Mouse (Mus musculus) midbrain, postnatal 0 days (tissue): ENCODE data around the gene Epas1. TPM values are rescaled to one million over a fixed set of nuclear protein-coding genes. Genes with fewer than 3 reads are reported as not detected.

Source experiments
- ATAC-seq: fragments of 200-750 bp; cut with Nextera tagmentation; 2 replicates; pipeline ENCODE4 v1.8.0; 2017; ENCODE audit warnings: moderate number of reproducible peaks, mild to moderate bottlenecking, moderate TSS enrichment, moderate library complexity; ENCODE audit not compliant: low FRiP score
- DNase-seq: peaks from one replicate; pipeline ENCODE4 v3.0.0-alpha.2; 2015; ENCODE audit warnings: low spot score
- H3K27ac ChIP-seq: fragments of 300-500 bp; sonication (generic); 2 replicates; pipeline ENCODE4 v1.5.1; 2014; ENCODE audit warnings: low read depth, mild to moderate bottlenecking, low read length, mixed read lengths
- H3K27me3 ChIP-seq: fragments of 300-500 bp; sonication (generic); 2 replicates; pipeline ENCODE4 v1.6.1; 2014; ENCODE audit warnings: low read length, control low read depth, mixed read lengths; ENCODE audit not compliant: insufficient read depth
- H3K36me3 ChIP-seq: fragments of 300-500 bp; sonication (generic); 2 replicates; pipeline ENCODE4 v1.6.1; 2014; ENCODE audit warnings: low read length, control low read depth, mixed read lengths; ENCODE audit not compliant: insufficient read depth
- H3K4me1 ChIP-seq: fragments of 300-500 bp; sonication (generic); 2 replicates; pipeline ENCODE4 v1.6.1; 2014; ENCODE audit warnings: mild to moderate bottlenecking, control low read depth, antibody characterized with exemption, low read length, mixed read lengths; ENCODE audit not compliant: insufficient read depth
- H3K4me2 ChIP-seq: fragments of 300-500 bp; sonication (generic); 2 replicates; pipeline ENCODE4 v1.6.1; 2014; ENCODE audit warnings: low read depth, mild to moderate bottlenecking, low read length, mixed read lengths; ENCODE audit not compliant: poor library complexity, severe bottlenecking
- H3K4me3 ChIP-seq: fragments of 300-500 bp; sonication (generic); 2 replicates; pipeline ENCODE4 v1.5.1; 2014; ENCODE audit warnings: low read depth, mild to moderate bottlenecking, low read length, moderate library complexity
- H3K9ac ChIP-seq: fragments of 300-500 bp; sonication (generic); replicated peaks from 2 replicates; pipeline ENCODE4 v1.6.1; 2014; ENCODE audit warnings: mild to moderate bottlenecking, low read length, moderate library complexity, mixed read lengths; ENCODE audit not compliant: poor library complexity, severe bottlenecking
- H3K9me3 ChIP-seq: fragments of 300-500 bp; sonication (generic); 2 replicates; pipeline ENCODE4 v1.6.1; 2016; ENCODE audit warnings: low read length, control low read depth
- CTCF ChIP-seq: IDR thresholded peaks from 2 replicates; pipeline ENCODE4 v1.5.1; 2016; ENCODE audit warnings: antibody characterized with exemption, mild to moderate bottlenecking
- WGBS: fragments of 180-500 bp; shearing (Covaris S2); extraction: QIAGEN DNeasy Blood & Tissue Kit; methylation state at CpG from one replicate; pipeline ENCODE4 v1.1.7; 2014; 5-methylcytosine and 5-hydroxymethylcytosine counted together
- polyA plus RNA-seq: library from polyadenylated mRNA; unstranded; fragments of >200 nt; fragmentation: Nextera tagmentation; extraction: Ambion mirVana; gene quantifications from 2 replicates; pipeline ENCODE4 v1.2.1, GENCODE M21; 2015
- total RNA-seq: library from RNA; depleted of rRNA; stranded (reverse); fragments of >200 nt; gene quantifications from 2 replicates; pipeline ENCODE4 v1.2.3, GENCODE M21; 2014

The Epas1 gene
- total and polyA plus RNA-seq, 2 experiments from 2014 or later: 6.3 to 17.5 TPM

DNA sequence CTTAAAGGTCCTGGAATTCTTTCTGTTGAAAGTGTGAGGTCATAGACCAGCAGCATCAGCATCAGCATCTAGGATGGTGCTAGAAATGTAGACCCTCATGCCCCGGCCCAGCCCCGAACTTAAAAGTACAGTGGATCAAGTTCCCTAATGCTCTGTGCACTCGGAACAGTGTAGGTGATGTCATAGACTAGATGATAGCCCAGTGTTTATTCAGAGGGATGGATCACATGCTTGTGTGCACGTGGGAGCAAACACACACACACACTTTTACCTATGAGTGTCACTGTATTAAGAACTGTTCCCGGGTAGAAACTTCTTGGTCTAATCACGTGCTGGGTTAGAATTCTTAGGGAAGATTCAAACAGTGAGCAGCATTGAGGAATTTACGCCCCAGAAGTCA lies 33.0 kb downstream of the Epas1 start:
- H3K4me1 ChIP-seq: peaks cover 3% of the 10 kb centered on the region; the same call in 1 of the 2 replicates
- no peak overlapping the region for H3K9ac ChIP-seq
- H3K27ac ChIP-seq: no peak overlapping the region
- no peaks in the 10 kb centered on the region for H3K9me3 ChIP-seq
- H3K4me2 ChIP-seq: no peak overlapping the region
- 0 out of 2 replicates have a peak, but pooled peaks cover 3% of the 10 kb centered on the region for H3K27me3 ChIP-seq
- H3K4me3 ChIP-seq: no peak overlapping the region
- ATAC-seq (no peak), DNase-seq (no peak)
- WGBS: 87% methylated on average over 7 of the region's 7 CpGs
- no peak for TF ChIP-seq CTCF
- no peaks in the 10 kb centered on the region for H3K36me3 ChIP-seq

DNA sequence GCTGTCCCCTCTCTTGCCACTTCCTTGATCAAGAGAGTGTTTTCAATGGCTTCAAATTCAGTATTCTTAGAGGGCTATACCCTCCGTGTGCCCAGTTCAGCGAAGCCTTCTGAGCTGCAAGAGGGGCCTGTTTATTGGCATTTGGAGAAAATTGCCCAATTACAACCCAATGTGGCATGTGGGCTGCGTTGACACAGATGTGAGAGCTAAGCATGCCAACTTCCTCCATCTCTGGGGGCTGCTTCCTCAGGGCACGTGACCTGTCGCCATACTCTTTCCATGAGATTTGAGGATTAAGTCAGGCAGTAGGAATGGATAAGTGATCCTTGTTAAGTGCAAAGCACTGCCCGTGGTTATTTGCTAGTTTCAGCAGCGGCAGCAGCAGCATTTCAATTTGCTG lies 34.3 kb downstream of the Epas1 start:
- 59% methylated on average over 7 of the region's 7 CpGs for WGBS
- ATAC-seq (no peak), DNase-seq (no peak)
- no peak for TF ChIP-seq CTCF
- H3K4me2 ChIP-seq: no peak overlapping the region
- no peaks in the 10 kb centered on the region for H3K36me3 ChIP-seq
- no peak overlapping the region for H3K9ac ChIP-seq
- 0 out of 2 replicates have a peak, but pooled peaks cover 3% of the 10 kb centered on the region for H3K27me3 ChIP-seq
- H3K27ac ChIP-seq: no peak overlapping the region
- H3K4me1 ChIP-seq: no peaks in the 10 kb centered on the region
- H3K9me3 ChIP-seq: no peaks in the 10 kb centered on the region
- H3K4me3 ChIP-seq: no peak overlapping the region

DNA sequence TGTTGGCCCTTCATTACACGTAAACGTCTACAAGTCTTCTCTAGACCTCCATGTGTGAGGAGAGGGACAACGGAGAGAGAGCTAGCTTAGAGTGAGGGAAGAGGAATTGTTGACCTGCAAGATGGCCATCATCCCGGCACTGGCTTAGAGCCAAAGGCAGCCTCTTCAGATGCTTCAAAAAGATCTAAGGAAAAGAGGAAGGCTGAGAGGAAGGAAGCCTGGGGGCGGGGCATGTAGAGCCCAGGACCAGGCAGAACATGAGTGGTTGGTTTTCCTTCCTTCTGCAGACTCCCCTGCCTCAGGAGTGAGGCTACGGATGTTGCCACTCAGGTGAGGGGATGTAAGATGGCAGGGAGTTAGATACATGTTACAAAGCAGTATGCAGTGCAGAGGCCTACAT lies 34.8 kb downstream of the Epas1 start:
- no peak for TF ChIP-seq CTCF
- no peak overlapping the region for H3K4me2 ChIP-seq
- ATAC-seq (no peak), DNase-seq (no peak)
- H3K4me1 ChIP-seq: no peaks in the 10 kb centered on the region
- WGBS: 83% methylated on average over 6 of the region's 6 CpGs
- no peak overlapping the region for H3K27ac ChIP-seq
- H3K4me3 ChIP-seq: no peak overlapping the region
- H3K27me3 ChIP-seq: 0 out of 2 replicates have a peak, but pooled peaks cover 3% of the 10 kb centered on the region
- H3K9me3 ChIP-seq: no peaks in the 10 kb centered on the region
- H3K9ac ChIP-seq: no peak overlapping the region
- H3K36me3 ChIP-seq: no peaks in the 10 kb centered on the region

DNA sequence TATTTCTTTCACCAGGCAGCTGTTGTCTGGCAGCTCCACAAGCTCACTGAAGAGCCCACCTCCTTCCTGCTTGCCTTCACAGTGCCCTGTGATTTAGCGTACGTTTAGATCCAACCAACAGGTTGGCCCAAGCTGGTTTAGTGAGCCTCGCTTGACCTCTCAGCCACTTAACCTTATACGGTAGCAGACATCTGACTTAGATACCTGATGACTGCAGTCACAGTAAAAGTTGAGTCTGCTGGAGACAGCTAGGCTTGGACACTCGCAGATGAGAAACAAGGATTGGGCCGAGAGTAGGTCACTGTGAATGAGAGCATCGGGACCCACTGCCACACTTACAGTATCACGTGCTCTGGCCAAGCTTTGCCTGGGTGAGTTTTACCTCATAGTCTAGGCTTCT lies 38.4 kb downstream of the Epas1 start:
- Histone ChIP-seq H3K27me3 (no peaks in the 10 kb centered on the region), H3K4me1 (no peaks in the 10 kb centered on the region), H3K4me2 (no peak overlapping the region), H3K36me3 (no peaks in the 10 kb centered on the region), H3K9ac (no peak overlapping the region), H3K9me3 (no peaks in the 10 kb centered on the region), H3K27ac (no peak overlapping the region), H3K4me3 (no peak overlapping the region)
- DNase-seq: no peak
- no peak for ATAC-seq
- WGBS: 94% methylated on average over 8 of the region's 8 CpGs
- TF ChIP-seq CTCF: no peak

DNA sequence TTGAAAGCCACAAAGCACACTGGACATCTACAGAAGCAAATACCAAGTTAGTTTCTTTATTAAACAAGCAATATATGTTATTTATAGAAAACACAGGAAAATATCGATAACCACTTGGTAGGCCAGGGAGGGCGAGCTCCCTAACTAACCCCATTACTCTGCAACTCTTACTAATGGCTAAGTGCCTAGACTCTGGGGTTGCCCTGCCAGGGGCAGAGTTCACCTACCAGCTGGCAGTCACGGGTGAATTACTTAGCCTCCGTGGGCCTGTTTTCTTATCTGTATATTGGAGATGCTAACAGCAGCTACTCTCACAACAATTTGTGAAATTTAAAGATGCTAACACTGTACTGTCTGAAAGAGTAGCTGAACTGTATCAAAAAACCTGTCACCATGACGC lies 42.3 kb downstream of the Epas1 start:
- Histone ChIP-seq H3K27me3 (no peaks in the 10 kb centered on the region), H3K9me3 (no peaks in the 10 kb centered on the region), H3K4me1 (no peaks in the 10 kb centered on the region), H3K4me3 (no peak overlapping the region), H3K4me2 (no peak overlapping the region), H3K36me3 (no peaks in the 10 kb centered on the region), H3K27ac (no peak overlapping the region), H3K9ac (no peak overlapping the region)
- TF ChIP-seq CTCF: no peak
- 83% methylated on average over 5 of the region's 5 CpGs for WGBS
- DNase-seq: no peak
- ATAC-seq: no peak

DNA sequence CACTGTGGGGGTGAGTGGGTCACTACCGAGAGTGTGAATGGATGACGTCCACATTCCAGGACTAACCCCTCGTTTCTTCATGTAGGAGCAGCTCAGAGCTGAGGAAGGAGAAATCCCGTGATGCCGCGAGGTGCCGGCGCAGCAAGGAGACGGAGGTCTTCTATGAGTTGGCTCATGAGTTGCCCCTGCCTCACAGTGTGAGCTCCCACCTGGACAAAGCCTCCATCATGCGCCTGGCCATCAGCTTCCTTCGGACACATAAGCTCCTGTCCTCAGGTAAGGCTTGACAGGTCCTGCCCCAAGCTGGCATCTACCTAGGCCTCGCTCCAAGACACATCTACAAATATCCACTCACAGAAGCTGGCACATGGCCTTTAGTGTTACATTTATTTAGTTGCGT lies 43.5 kb downstream of the Epas1 start:
- Histone ChIP-seq H3K4me2 (no peak overlapping the region), H3K36me3 (no peaks in the 10 kb centered on the region), H3K9me3 (no peaks in the 10 kb centered on the region), H3K27ac (no peak overlapping the region), H3K9ac (no peak overlapping the region), H3K27me3 (no peaks in the 10 kb centered on the region), H3K4me3 (no peak overlapping the region), H3K4me1 (no peaks in the 10 kb centered on the region)
- DNase-seq (no peak), ATAC-seq (no peak)
- no peak for TF ChIP-seq CTCF
- 93% methylated on average over 13 of the region's 13 CpGs for WGBS
